Mouse (Mus musculus): ENCODE results near the gene Pilra. TPM values are rescaled to one million over a fixed set of nuclear protein-coding genes. Genes with fewer than 3 reads are reported as not detected.

The Pilra gene
- polyA plus RNA-seq, 1 experiment from 2014 or later: 2.0 TPM

- peaks cover 3% of the 10 kb centered on the region; the same call in 1 of the 2 replicates for H3K9me3 ChIP-seq (replicated peaks; ENCODE audit: control insufficient read depth, low read length)
- peaks cover 19% of the 10 kb centered on the region for H3K36me3 ChIP-seq (ENCODE audit: control insufficient read depth, insufficient read depth)
- H3K4me2 ChIP-seq (ENCODE audit: low read depth, low read length): peak overlapping the region; percentile 90
- under 1% methylated on average over 79 of the region's 79 CpGs for WGBS
- H3K4me1 ChIP-seq (ENCODE audit: control insufficient read depth, insufficient read depth, low read length): peaks cover 26% of the 10 kb centered on the region
- H3K27me3 ChIP-seq (ENCODE audit: control insufficient read depth, insufficient read depth, low read length): no peaks in the 10 kb centered on the region
- peak overlapping the region; percentile 100 for H3K27ac ChIP-seq (ENCODE audit: low read length)
- H3K9ac ChIP-seq (ENCODE audit: low read length): peak overlapping the region; percentile 91
- H3K4me3 ChIP-seq (ENCODE audit: low read length): peak overlapping the region; percentile 84
- ATAC-seq (replicated peaks; ENCODE audit: extremely low read depth, insufficient read depth, low FRiP score): peak; percentile 91
Observed at GRCm38 (mm10) chr5:137786109-137786942, 49.8 kb downstream of the Pilra start.

- H3K4me2 ChIP-seq (ENCODE audit: low read depth, low read length): peak overlapping the region; percentile 90
- peak overlapping the region; percentile 100 for H3K27ac ChIP-seq (ENCODE audit: low read length)
- peaks cover 25% of the 10 kb centered on the region for H3K36me3 ChIP-seq (ENCODE audit: control insufficient read depth, insufficient read depth)
- H3K9me3 ChIP-seq (replicated peaks; ENCODE audit: control insufficient read depth, low read length): peaks cover 3% of the 10 kb centered on the region; the same call in 1 of the 2 replicates
- H3K27me3 ChIP-seq (ENCODE audit: control insufficient read depth, insufficient read depth, low read length): no peaks in the 10 kb centered on the region
- ATAC-seq (replicated peaks; ENCODE audit: extremely low read depth, insufficient read depth, low FRiP score): peak; percentile 2
- peaks cover 27% of the 10 kb centered on the region for H3K4me1 ChIP-seq (ENCODE audit: control insufficient read depth, insufficient read depth, low read length)
- peak overlapping the region; percentile 84 for H3K4me3 ChIP-seq (ENCODE audit: low read length)
- WGBS: 2% methylated on average over 52 of the region's 62 CpGs
- H3K9ac ChIP-seq (ENCODE audit: low read length): peak overlapping the region; percentile 91
Observed at GRCm38 (mm10) chr5:137785164-137786031, 50.7 kb downstream of the Pilra start.

GRCm38 (mm10) chr5:137784546-137784945 lies 51.5 kb downstream of the Pilra start:
- Histone ChIP-seq H3K36me3 (ENCODE audit: control insufficient read depth, insufficient read depth) (peaks cover 29% of the 10 kb centered on the region), H3K9me3 (replicated peaks; ENCODE audit: control insufficient read depth, low read length) (peaks cover 3% of the 10 kb centered on the region; the same call in 1 of the 2 replicates), H3K4me3 (ENCODE audit: low read length) (peak overlapping the region; percentile 84), H3K4me2 (ENCODE audit: low read depth, low read length) (peak overlapping the region; percentile 90), H3K27me3 (ENCODE audit: control insufficient read depth, insufficient read depth, low read length) (no peaks in the 10 kb centered on the region), H3K27ac (ENCODE audit: low read length) (no peak overlapping the region), H3K4me1 (ENCODE audit: control insufficient read depth, insufficient read depth, low read length) (peaks cover 35% of the 10 kb centered on the region), H3K9ac (ENCODE audit: low read length) (peak overlapping the region; percentile 91)
- no peak for ATAC-seq (replicated peaks; ENCODE audit: extremely low read depth, insufficient read depth, low FRiP score)
- WGBS: 67% methylated on average over 14 of the region's 14 CpGs

GRCm38 (mm10) chr5:137783901-137784540 lies 52.1 kb downstream of the Pilra start:
- Histone ChIP-seq H3K4me1 (ENCODE audit: control insufficient read depth, insufficient read depth, low read length) (peaks cover 35% of the 10 kb centered on the region), H3K9me3 (replicated peaks; ENCODE audit: control insufficient read depth, low read length) (peaks cover 3% of the 10 kb centered on the region; the same call in 1 of the 2 replicates), H3K27ac (ENCODE audit: low read length) (no peak overlapping the region), H3K36me3 (ENCODE audit: control insufficient read depth, insufficient read depth) (peaks cover 29% of the 10 kb centered on the region), H3K9ac (ENCODE audit: low read length) (peak overlapping the region; percentile 91), H3K4me2 (ENCODE audit: low read depth, low read length) (peak overlapping the region; percentile 90), H3K27me3 (ENCODE audit: control insufficient read depth, insufficient read depth, low read length) (no peaks in the 10 kb centered on the region), H3K4me3 (ENCODE audit: low read length) (peak overlapping the region; percentile 84)
- ATAC-seq (replicated peaks; ENCODE audit: extremely low read depth, insufficient read depth, low FRiP score): no peak
- 61% methylated on average over 9 of the region's 9 CpGs for WGBS

GRCm38 (mm10) chr5:137782776-137783522 lies 53.1 kb downstream of the Pilra start:
- Histone ChIP-seq H3K4me3 (ENCODE audit: low read length) (no peak overlapping the region), H3K9ac (ENCODE audit: low read length) (no peak overlapping the region), H3K4me1 (ENCODE audit: control insufficient read depth, insufficient read depth, low read length) (peaks cover 38% of the 10 kb centered on the region), H3K27ac (ENCODE audit: low read length) (no peak overlapping the region), H3K36me3 (ENCODE audit: control insufficient read depth, insufficient read depth) (peaks cover 29% of the 10 kb centered on the region), H3K27me3 (ENCODE audit: control insufficient read depth, insufficient read depth, low read length) (no peaks in the 10 kb centered on the region), H3K9me3 (replicated peaks; ENCODE audit: control insufficient read depth, low read length) (0 out of 2 replicates have a peak, but pooled peaks cover under 1% of the 10 kb centered on the region), H3K4me2 (ENCODE audit: low read depth, low read length) (peak overlapping the region; percentile 90; the same call in 1 of the 2 replicates)
- 78% methylated on average over 13 of the region's 13 CpGs for WGBS
- ATAC-seq (replicated peaks; ENCODE audit: extremely low read depth, insufficient read depth, low FRiP score): no peak

- Histone ChIP-seq H3K4me3 (ENCODE audit: low read length) (no peak overlapping the region), H3K36me3 (ENCODE audit: control insufficient read depth, insufficient read depth) (peaks cover 29% of the 10 kb centered on the region), H3K9me3 (replicated peaks; ENCODE audit: control insufficient read depth, low read length) (no peaks in the 10 kb centered on the region), H3K9ac (ENCODE audit: low read length) (no peak overlapping the region), H3K27me3 (ENCODE audit: control insufficient read depth, insufficient read depth, low read length) (no peaks in the 10 kb centered on the region), H3K27ac (ENCODE audit: low read length) (no peak overlapping the region), H3K4me2 (ENCODE audit: low read depth, low read length) (no peak overlapping the region), H3K4me1 (ENCODE audit: control insufficient read depth, insufficient read depth, low read length) (peaks cover 45% of the 10 kb centered on the region)
- ATAC-seq (replicated peaks; ENCODE audit: extremely low read depth, insufficient read depth, low FRiP score): no peak
- 94% methylated on average over 7 of the region's 7 CpGs for WGBS
Observed at GRCm38 (mm10) chr5:137781661-137782060, 54.4 kb downstream of the Pilra start.

GRCm38 (mm10) chr5:137779053-137779933 lies 56.8 kb downstream of the Pilra start:
- Histone ChIP-seq H3K4me2 (ENCODE audit: low read depth, low read length) (peak overlapping the region; percentile 84), H3K9me3 (replicated peaks; ENCODE audit: control insufficient read depth, low read length) (no peaks in the 10 kb centered on the region), H3K36me3 (ENCODE audit: control insufficient read depth, insufficient read depth) (peaks cover 29% of the 10 kb centered on the region), H3K9ac (ENCODE audit: low read length) (peak overlapping the region; percentile 99), H3K27me3 (ENCODE audit: control insufficient read depth, insufficient read depth, low read length) (no peaks in the 10 kb centered on the region), H3K4me1 (ENCODE audit: control insufficient read depth, insufficient read depth, low read length) (peaks cover 43% of the 10 kb centered on the region), H3K27ac (ENCODE audit: low read length) (peak overlapping the region; percentile 93), H3K4me3 (ENCODE audit: low read length) (peak overlapping the region; percentile 98)
- peak; percentile 26 for ATAC-seq (replicated peaks; ENCODE audit: extremely low read depth, insufficient read depth, low FRiP score)
- under 1% methylated on average over 69 of the region's 83 CpGs for WGBS
